Mouse (Mus musculus) erythroblast, embryonic 14.5 days (primary cell): ENCODE data around the gene Pdhx.

ENCODE experiments used
- GATA1 ChIP-seq: IDR thresholded peaks from 2 replicates; pipeline ENCODE4 v1.6.1; 2012; ENCODE audit warnings: low read length, inconsistent platforms, mixed read lengths
- TAL1 ChIP-seq: IDR thresholded peaks from 3 replicates; pipeline ENCODE4 v1.6.1; 2012; ENCODE audit warnings: low read length, inconsistent platforms, mixed read lengths

GRCm38 (mm10) chr2:103055820-103056219 lies 17.5 kb downstream of the Pdhx start:
- TF ChIP-seq TAL1 (no peak), GATA1 (no peak)
